Mouse (Mus musculus): ENCODE data around the gene Bsx. TPM values are rescaled to one million over a fixed set of nuclear protein-coding genes. Genes with fewer than 3 reads are reported as not detected.

The Bsx gene
- total RNA-seq, 1 experiment from 2014 or later = not detected

DNA sequence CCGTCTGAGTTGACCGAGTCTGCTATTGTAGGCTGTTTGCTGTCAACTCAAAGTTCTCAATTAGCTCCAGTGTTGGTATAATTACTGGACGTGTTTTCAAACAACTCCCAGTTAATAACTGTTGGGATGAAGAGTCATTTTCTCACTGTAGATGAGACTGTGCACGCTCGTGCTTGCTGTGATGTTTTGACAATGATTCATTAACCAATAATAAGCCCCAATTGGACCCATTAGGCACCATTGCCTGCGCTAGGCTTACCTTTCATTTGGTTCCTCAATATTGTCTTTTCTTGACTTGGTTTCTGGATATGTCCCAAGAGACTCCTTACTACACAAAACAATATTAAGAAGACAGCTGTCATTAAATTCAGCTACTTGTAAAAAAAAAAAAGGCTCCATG lies 18.5 kb downstream of the Bsx start:
- DNase-seq = no peak

DNA sequence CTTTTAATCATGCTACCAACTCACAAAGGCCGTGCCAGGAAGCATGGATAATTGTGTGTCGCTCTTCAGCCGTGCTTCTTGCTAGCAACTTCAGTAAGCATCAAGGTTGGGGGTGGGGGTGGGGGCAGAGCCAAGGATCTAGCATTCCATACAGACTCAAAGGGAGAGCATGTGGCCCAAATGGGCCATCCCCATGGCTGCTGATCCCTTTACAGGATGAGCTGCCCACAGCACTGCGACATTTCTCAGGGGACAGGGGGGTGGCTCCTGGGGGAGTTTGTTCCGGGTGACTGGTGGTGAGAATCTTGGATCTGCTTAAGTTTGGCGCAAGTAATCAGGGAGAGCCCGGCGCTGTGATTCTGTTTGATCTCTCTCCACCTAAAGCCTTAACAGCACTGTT lies 33.5 kb downstream of the Bsx start:
- no peak for DNase-seq

DNA sequence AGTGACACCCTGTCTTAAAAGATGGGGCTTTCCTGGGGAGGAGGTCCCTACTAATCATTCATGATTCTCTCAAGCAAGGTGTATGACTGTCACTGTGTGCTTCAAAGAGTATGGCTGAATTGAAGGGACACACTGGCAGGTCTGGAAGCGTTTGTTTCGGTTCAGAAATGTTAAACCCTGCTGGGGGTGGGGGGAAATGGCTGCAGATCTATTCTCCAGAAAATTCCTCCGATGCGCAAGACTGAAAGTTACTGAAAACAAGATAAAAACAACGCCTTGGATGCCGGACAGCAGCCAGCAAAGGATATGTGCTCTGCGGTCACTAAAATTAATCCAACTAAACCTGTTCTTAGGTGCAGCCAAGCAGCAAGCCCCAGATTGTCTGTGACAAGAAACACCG lies 34.5 kb downstream of the Bsx start:
- DNase-seq = no peak

DNA sequence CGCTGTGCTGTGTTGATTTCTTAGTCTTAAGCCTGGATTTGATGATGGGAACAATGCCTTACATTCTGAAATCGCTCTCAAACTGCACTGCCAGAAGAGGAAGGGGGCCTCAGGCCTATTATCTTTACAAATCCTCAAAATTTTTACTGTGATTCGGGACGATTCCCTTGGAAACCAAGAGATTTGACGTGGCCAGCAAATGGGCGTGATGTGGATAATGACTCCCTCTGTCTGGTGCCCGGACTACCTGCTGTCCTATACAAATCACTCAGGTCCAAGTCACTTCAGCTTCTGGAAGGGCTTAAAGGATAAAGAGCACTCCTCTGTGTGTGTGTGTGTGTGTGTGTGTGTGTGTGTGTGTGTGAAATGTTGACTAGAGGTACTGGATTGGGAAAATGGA lies 35.0 kb downstream of the Bsx start:
- no peak for DNase-seq

DNA sequence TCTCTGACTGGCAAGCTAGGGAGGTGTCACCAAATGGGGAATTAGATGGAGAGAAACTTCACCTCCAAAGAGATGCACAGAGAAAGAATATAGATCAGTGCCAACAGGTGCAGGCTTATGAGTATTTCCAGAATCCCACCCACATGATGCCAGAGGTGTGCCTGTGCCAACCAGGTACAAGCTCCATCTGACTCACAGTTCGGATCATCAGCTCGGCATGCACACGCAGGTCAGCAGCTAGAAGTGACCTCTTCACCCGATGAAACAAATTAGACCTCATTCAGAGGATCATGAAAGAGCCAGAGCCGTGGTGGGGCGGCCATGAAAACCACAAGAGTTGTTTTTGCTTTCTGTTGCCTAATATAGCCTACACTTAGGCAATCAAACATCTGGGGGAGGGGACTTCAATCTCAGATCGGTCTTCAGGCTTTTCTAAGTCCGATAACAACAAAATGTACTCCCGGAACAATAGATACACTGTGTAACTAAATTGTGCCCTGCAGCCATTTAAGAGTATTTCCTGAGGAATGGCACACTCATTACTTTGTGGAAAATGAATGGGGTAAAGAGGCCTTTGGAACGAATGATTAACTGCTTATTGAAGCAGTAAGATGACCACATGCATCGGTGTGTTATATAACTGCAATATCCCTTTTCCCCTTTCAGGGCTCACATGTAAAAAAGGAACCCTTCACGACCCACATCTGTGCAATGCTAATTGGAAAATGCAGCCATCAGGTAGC lies 44.1 kb downstream of the Bsx start:
- DNase-seq = no peak

DNA sequence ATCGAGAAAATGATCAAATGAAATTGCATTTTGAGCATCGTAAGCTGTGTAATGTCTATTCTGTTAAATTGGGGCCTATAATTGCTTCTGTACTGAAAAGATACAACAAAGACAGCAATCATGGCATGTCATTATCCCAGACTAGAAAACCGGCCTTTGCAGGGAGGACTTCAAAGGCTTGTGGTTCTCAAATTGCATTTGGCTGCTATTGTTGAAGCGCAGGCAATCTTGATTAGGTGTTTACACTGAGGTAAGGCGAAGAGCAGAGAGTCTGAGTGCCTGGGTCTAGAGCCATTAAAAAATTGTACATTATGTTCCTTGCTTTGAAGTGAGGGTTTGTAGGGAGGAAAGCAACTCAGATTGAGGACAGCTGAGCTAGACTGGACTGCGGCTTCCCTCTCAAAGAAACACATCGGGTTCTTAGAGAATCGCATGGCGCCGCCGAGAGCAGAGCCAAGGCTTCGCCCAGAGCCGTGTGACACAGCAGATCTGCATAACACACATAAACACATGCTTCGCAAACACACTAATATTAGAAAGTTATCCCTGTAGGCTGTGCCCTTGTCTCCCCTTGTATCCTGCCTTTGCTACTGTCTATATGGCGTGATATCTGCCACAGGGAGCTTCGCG lies 53.5 kb downstream of the Bsx start:
- DNase-seq = no peak

Other genes with a start within 250 kb of the Bsx start
- gene Gm21915, start 203.5 kb upstream of the Bsx start, total RNA-seq (2021) = not detected in 2 replicates
- gene Clmp, start 188.2 kb upstream of the Bsx start, total RNA-seq (2021) = 2.8 and 5.9 TPM in 2 replicates
- 1,395 and 2,721 TPM in 2 replicates for gene Hspa8, start 73.1 kb upstream of the Bsx start, total RNA-seq (2021)
- gene Jhy, start 90.0 kb downstream of the Bsx start, total RNA-seq (2021) = 0.18 TPM in 1 of 2 replicates, not detected in the other
- gene Crtam, start 130.5 kb downstream of the Bsx start, total RNA-seq (2021) = 0.15 TPM in 1 of 2 replicates, not detected in the other